Mouse (Mus musculus) bone marrow, adult 2 months (tissue): ENCODE results near the gene Mfap2. TPM values are rescaled to one million over a fixed set of nuclear protein-coding genes. Genes with fewer than 3 reads are reported as not detected.

Experiments
- H3K27ac ChIP-seq: fragments of 200-500 bp; 2 replicates; pipeline ENCODE4 v1.5.1; 2012; ENCODE audit warnings: low read depth, mild to moderate bottlenecking, control low read depth, inconsistent platforms, low read length; ENCODE audit not compliant: control insufficient read depth, poor library complexity, insufficient read depth
- H3K4me1 ChIP-seq: fragments of 200-500 bp; 2 replicates; pipeline ENCODE4 v1.6.1; 2011; ENCODE audit warnings: low read length; ENCODE audit not compliant: control insufficient read depth, insufficient read depth
- H3K4me3 ChIP-seq: fragments of 200-500 bp; replicated peaks from 2 replicates; pipeline ENCODE3; 2011; ENCODE audit warnings: mild to moderate bottlenecking, low read depth, low read length, control low read depth; ENCODE audit not compliant: control insufficient read depth
- CTCF ChIP-seq: fragments of 200-500 bp; IDR thresholded peaks from 2 replicates; pipeline ENCODE4 v1.5.1; 2011; ENCODE audit warnings: low read length, control low read depth; ENCODE audit not compliant: control insufficient read depth, insufficient read depth
- POLR2A ChIP-seq: fragments of 200-500 bp; IDR thresholded peaks from 2 replicates; pipeline ENCODE4 v1.6.1; 2011; ENCODE audit warnings: low read depth, mild to moderate bottlenecking, control low read depth, low read length, borderline replicate concordance; ENCODE audit not compliant: control insufficient read depth
- WGBS: fragments of 180-500 bp; shearing (Covaris S2); methylation state at CpG from one replicate; pipeline ENCODE4 v1.1.7; 2018; 5-methylcytosine and 5-hydroxymethylcytosine counted together
- polyA plus RNA-seq: library from polyadenylated mRNA; stranded (reverse); fragments of >200 nt; gene quantifications from 2 replicates; pipeline ENCODE4 v1.2.4, GENCODE M21; 2011; ENCODE audit warnings: low replicate concordance; ENCODE audit not compliant: missing spikeins, insufficient read depth, insufficient read length

The Mfap2 gene
- polyA plus RNA-seq, 1 experiment = 4.0 TPM

DNA sequence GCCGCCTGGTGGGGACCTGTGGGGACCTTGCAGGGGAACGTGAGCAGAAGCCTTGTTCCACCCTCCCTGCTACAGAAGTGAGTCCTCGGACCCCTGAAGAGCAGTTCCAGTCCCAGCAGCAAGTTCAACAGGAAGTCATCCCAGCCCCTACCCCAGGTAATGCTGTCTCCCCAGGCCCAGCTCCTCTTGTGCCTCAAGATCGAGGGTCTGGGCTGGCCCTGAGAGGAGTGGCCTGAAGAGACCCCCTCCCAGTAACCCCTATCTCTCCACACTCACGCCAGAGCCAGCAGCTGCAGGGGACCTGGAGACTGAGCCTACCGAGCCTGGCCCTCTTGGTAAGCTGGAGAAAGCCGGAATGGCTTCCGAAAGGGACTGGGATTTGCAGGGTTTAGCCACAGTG lies 3.9 kb downstream of the Mfap2 start:
- Histone ChIP-seq H3K4me1 (no peaks in the 10 kb centered on the region), H3K27ac (no peak overlapping the region), H3K4me3 (no peak overlapping the region)
- no peak for TF ChIP-seq POLR2A
- TF ChIP-seq CTCF = no peak
- 82% methylated on average over 8 of the region's 8 CpGs for WGBS

DNA sequence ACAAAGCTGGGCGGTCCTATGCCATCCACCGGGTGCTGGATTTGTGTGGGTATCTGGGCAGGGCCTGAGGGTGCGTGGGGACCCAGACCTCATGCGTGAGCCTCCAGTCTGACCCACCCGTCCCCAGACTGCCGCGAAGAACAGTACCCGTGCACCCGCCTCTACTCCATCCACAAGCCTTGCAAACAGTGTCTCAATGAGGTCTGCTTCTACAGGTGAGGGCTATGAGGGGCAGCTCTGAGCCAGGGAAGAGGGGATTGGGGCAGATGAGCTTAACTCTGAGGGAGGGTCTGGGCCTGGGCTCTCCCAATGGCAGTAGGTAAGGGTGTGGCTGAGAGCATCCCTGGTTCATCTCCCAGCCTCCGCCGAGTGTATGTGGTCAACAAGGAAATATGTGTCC lies 4.6 kb downstream of the Mfap2 start:
- no peak overlapping the region for H3K4me3 ChIP-seq
- no peaks in the 10 kb centered on the region for H3K4me1 ChIP-seq
- WGBS = 81% methylated on average over 11 of the region's 11 CpGs
- no peak for TF ChIP-seq POLR2A
- no peak for TF ChIP-seq CTCF
- no peak overlapping the region for H3K27ac ChIP-seq

DNA sequence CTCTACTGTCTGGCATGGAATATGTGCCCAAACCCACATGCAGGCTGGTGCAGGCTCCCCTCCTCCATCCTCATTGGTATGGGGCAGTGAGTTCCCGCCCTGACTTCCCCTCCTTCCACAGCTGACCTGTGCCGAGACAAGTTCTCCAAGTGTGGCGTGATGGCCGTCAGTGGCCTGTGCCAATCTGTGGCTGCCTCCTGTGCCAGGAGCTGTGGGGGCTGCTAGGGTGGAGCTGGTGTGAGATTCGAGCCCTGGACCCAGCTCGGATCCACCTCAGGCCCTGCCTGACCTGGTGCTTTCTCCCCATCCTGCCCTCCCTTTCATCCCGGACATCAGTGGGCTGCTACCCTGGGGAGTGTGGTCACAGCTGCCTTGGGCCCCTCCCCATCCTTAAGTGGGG lies 5.1 kb downstream of the Mfap2 start:
- Histone ChIP-seq H3K27ac (no peak overlapping the region), H3K4me1 (no peaks in the 10 kb centered on the region), H3K4me3 (no peak overlapping the region)
- WGBS = 53% methylated on average over 7 of the region's 7 CpGs
- TF ChIP-seq POLR2A (no peak), CTCF (no peak)

DNA sequence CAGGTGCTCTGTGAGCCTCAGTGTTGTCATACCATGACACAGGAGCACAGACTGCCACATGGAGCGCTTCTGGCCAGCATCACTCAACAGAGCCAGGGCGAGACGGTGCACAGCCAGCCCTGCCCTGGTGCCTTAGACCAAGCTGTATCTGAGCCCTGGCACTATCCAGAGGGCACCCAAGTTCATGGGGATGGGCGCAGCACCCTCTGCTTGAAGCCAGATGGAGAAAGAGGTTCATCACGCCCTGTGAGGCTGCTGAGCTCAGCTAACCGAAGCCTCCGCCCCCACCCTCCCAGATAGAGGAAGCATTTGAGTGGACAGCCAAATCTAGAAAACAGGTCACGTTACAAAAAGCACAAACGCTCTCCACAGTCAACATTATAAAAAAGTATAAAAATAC lies 6.1 kb downstream of the Mfap2 start:
- no peak overlapping the region for H3K4me3 ChIP-seq
- H3K4me1 ChIP-seq = no peaks in the 10 kb centered on the region
- no peak overlapping the region for H3K27ac ChIP-seq
- 55% methylated on average over 9 of the region's 9 CpGs for WGBS
- TF ChIP-seq CTCF (no peak), POLR2A (no peak)

DNA sequence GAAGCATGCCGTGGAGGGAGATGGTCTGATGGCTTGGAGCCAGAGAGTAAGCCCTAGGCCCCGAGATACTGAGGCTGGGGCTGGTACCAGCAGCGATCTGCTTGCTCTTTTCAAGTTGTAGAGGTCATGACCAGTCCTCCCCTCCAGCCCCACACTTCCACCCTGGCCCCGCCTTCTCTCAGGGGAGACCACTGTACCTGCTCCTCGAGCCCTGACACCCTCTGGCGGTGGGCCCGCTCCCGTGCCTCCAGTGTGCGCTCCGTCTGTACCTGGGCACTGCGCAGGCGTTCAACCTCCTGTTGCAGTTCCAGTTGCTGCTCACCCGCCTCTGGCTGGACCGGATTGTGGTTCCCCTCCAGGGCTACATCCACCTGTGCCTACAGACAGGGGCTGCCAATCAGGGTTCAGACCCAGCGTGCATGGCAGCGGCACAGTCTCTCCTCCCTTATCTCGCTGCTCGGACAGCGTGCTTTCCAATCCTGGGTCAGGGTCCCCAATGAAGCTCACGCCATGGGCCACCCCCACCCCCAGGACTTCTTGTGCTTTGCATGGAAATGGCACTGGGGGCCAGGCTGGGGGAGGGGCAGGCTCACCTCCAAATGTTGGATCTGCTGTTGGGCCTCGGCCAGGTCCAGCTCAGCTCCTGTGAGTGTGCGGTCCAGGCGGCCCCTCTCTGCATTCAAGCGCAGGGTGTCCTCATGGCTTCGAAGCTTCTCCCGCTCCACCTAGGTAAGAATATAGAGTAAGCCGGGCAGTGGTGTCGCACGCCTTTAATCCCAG lies 7.6 kb downstream of the Mfap2 start:
- TF ChIP-seq POLR2A (no peak), CTCF (no peak)
- WGBS = 88% methylated on average over 29 of the region's 29 CpGs
- no peaks in the 10 kb centered on the region for H3K4me1 ChIP-seq
- no peak overlapping the region for H3K4me3 ChIP-seq
- H3K27ac ChIP-seq = no peak overlapping the region

DNA sequence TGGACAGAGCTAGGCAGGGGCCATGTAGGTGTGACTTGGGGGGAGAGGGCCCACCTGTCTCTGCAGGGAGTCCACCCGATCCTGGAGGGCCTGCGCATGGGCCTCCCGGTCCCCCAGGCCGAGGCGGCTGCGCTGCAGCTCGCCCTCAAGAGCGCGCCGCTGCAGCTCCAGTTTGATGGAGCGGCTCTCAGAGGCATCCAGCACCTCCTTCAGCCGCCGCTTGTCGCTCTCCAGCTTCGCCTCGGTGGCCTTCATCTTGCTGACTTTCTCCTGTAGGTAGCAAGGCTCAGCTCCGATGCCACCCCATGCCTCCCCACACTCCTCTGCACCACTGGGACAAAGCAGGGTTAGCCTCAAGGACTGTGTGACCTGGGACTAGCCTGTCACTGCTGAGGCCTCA lies 10.0 kb downstream of the Mfap2 start:
- TF ChIP-seq CTCF (no peak), POLR2A (no peak)
- H3K4me1 ChIP-seq = no peaks in the 10 kb centered on the region
- WGBS = 93% methylated on average over 17 of the region's 17 CpGs
- H3K27ac ChIP-seq = no peak overlapping the region
- H3K4me3 ChIP-seq = no peak overlapping the region

DNA sequence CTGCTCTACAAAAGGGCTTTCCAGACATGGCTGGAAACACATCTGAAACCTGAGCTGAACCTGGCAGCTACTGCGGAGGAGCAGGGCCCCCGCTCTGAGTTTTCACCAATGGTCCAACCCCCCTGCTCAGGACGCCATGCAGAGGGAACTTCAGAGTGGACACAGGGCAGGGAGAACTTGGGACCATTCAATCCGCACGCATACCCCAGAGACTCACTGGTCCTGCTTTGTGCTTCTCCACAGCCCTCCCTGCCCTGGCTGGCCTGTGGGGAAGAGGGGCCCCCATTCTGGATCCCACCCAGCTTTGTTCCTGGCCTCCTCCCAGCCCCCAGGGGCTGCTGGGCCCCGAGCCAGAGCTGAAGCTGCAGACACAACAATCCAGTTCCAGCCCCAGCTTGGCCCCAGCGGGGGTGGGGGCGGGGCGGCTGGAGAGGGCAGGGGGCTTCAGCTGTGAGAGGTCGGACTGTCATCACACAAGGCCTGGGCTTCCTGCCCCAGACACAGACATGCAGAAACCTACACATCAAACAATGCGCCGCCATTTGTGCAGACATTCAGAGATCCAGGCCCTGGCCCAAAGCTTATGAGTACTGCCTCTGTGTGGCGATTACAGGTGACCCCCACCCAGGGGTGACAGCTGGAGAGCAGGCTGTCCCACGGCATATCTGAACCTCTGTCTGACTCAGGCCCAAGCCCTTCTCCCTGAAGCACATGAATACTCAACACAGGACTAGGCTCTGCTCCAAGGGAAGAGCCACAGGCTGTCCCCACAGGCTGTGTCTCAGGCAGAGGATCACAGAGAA lies 10.8 kb downstream of the Mfap2 start:
- TF ChIP-seq CTCF (no peak), POLR2A (no peak)
- Histone ChIP-seq H3K4me1 (no peaks in the 10 kb centered on the region), H3K4me3 (no peak overlapping the region), H3K27ac (no peak overlapping the region)
- 86% methylated on average over 14 of the region's 14 CpGs for WGBS

DNA sequence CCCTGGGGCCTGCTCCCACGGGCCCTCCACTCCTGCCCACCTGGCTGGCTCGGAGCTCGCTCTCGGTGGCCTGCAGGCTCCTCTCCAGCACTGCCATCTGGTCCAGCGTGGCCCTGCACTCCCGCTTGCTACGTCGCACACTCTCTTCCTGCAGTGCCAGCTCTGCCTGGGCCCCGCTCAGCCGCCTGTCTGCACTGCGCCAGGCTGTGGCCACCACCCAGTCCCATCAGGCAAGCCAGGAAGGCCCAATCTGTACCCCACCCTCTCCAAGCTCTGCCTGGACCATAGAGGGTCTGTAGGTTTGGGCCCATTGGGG lies 11.4 kb downstream of the Mfap2 start:
- Histone ChIP-seq H3K4me1 (no peaks in the 10 kb centered on the region), H3K4me3 (no peak overlapping the region), H3K27ac (no peak overlapping the region)
- WGBS = 83% methylated on average over 11 of the region's 11 CpGs
- TF ChIP-seq POLR2A (no peak), CTCF (no peak)
